Mouse (Mus musculus) limb, embryonic 12.5 days (tissue): ENCODE results near the gene Dusp16. TPM values are rescaled to one million over a fixed set of nuclear protein-coding genes. Genes with fewer than 3 reads are reported as not detected.

Experiments used
- ATAC-seq: fragments of 200-750 bp; cut with Nextera tagmentation; 2 replicates; pipeline ENCODE4 v1.8.0; 2017; ENCODE audit warnings: low read depth, moderate TSS enrichment; ENCODE audit not compliant: insufficient number of reproducible peaks, insufficient read depth, low FRiP score, low TSS enrichment
- H3K27ac ChIP-seq: fragments of 300-500 bp; sonication (generic); 2 replicates; pipeline ENCODE4 v1.5.1; 2016; ENCODE audit warnings: mild to moderate bottlenecking, moderate library complexity
- H3K27me3 ChIP-seq: fragments of 300-500 bp; sonication (generic); 2 replicates; pipeline ENCODE4 v1.6.1; 2016; ENCODE audit warnings: mild to moderate bottlenecking, moderate library complexity
- H3K36me3 ChIP-seq: fragments of 300-500 bp; sonication (generic); 2 replicates; pipeline ENCODE4 v1.6.1; 2016; ENCODE audit warnings: mild to moderate bottlenecking, moderate library complexity
- H3K4me1 ChIP-seq: fragments of 300-500 bp; sonication (generic); replicated peaks from 2 replicates; pipeline ENCODE4 v1.6.1; 2016
- H3K4me2 ChIP-seq: fragments of 300-500 bp; sonication (generic); 2 replicates; pipeline ENCODE4 v1.6.1; 2016; ENCODE audit warnings: mild to moderate bottlenecking, moderate library complexity
- H3K4me3 ChIP-seq: fragments of 300-500 bp; sonication (generic); replicated peaks from 2 replicates; pipeline ENCODE4 v1.5.1; 2016; ENCODE audit warnings: mild to moderate bottlenecking
- H3K9ac ChIP-seq: fragments of 300-500 bp; sonication (generic); replicated peaks from 2 replicates; pipeline ENCODE4 v1.6.1; 2016; ENCODE audit warnings: mild to moderate bottlenecking, moderate library complexity
- H3K9me3 ChIP-seq: fragments of 300-500 bp; sonication (generic); 2 replicates; pipeline ENCODE4 v1.6.1; 2016; ENCODE audit warnings: mild to moderate bottlenecking, moderate library complexity
- whole genome bisulfite sequencing: fragments of 180-500 bp; shearing (Covaris S2); methylation state at CpG from one replicate; pipeline ENCODE4 v1.1.7; 2016; 5-methylcytosine and 5-hydroxymethylcytosine counted together
- polyA plus RNA-seq: library from polyadenylated mRNA; unstranded; fragments of >200 nt; fragmentation: Nextera tagmentation; extraction: Ambion mirVana; gene quantifications from 2 replicates; pipeline ENCODE4 v1.2.1, GENCODE M21; 2016

Dusp16 gene
- polyA plus RNA-seq, 1 experiment from 2014 or later: 14.3 TPM

- Histone ChIP-seq H3K36me3 (no peaks in the 10 kb centered on the region), H3K27ac (no peak overlapping the region), H3K9ac (no peak overlapping the region), H3K9me3 (no peaks in the 10 kb centered on the region), H3K4me3 (no peak overlapping the region), H3K27me3 (no peaks in the 10 kb centered on the region), H3K4me1 (peaks cover 12% of the 10 kb centered on the region), H3K4me2 (no peak overlapping the region)
- WGBS: 93% methylated on average over 6 of the region's 6 CpGs
- ATAC-seq: no peak
Measured at GRCm38 (mm10) chr6:134789100-134789499, 3.3 kb downstream of the Dusp16 start.

DNA sequence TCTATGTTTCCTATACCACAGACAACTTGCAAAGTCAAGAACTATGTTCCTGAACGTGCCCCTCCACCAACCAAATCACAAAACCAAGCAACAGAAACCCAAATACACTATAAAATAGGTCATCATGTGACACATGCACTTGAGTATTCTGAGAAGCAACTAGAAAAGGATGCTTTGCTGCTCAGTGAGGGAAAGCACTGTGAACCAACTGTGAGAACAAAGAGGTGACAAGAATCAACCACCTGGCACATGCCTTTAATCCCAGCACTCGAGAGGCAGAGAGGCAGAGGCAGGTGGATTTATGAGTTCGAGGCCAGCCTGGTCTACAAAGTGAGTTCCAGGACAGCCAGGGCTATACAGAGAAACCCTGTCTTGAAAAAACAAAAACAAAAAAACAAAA, 6.0 kb downstream of the Dusp16 start:
- H3K27me3 ChIP-seq: no peaks in the 10 kb centered on the region
- no peak overlapping the region for H3K4me2 ChIP-seq
- no peak overlapping the region for H3K9ac ChIP-seq
- no peaks in the 10 kb centered on the region for H3K9me3 ChIP-seq
- H3K4me1 ChIP-seq: peaks cover 12% of the 10 kb centered on the region
- H3K36me3 ChIP-seq: peaks cover 5% of the 10 kb centered on the region; the same call in 1 of the 2 replicates
- ATAC-seq: no peak
- 64% methylated on average over 3 of the region's 3 CpGs for WGBS
- H3K27ac ChIP-seq: no peak overlapping the region
- no peak overlapping the region for H3K4me3 ChIP-seq

- WGBS: 88% methylated on average over 7 of the region's 7 CpGs
- H3K27ac ChIP-seq: no peak overlapping the region
Measured at GRCm38 (mm10) chr6:134782900-134783299, 9.5 kb downstream of the Dusp16 start.

DNA sequence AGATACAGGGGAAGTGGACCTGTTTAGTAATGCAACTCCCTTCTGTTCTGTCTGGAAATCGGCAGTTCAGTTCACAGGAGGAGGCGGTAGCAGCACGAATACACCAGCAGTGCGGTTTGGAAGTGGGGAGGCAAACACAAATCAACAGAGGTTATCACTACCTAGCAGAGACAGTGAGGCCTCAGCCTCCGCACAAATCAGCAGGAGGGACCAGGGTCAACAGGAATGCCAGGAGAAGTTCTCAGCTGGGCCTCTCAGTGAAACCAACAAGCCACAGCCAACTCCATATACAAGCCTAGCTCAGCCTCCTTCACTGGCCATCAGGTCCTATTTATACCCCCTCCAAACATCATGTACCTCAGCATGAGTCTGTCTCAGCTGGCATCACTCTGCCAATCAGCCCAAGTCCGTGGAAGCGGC, 10.9 kb downstream of the Dusp16 start:
- Histone ChIP-seq H3K4me1 (no peaks in the 10 kb centered on the region), H3K36me3 (peaks cover 5% of the 10 kb centered on the region; the same call in 1 of the 2 replicates)
- WGBS: 83% methylated on average over 7 of the region's 7 CpGs

More at GRCm38 (mm10) chr6:134782900-134783299, 9.5 kb downstream of the Dusp16 start:
- Histone ChIP-seq H3K9me3 (no peaks in the 10 kb centered on the region), H3K9ac (no peak overlapping the region), H3K27me3 (no peaks in the 10 kb centered on the region), H3K36me3 (peaks cover 5% of the 10 kb centered on the region; the same call in 1 of the 2 replicates), H3K4me3 (no peak overlapping the region), H3K4me1 (no peaks in the 10 kb centered on the region), H3K4me2 (no peak overlapping the region)
- no peak for ATAC-seq

GRCm38 (mm10) chr6:134780024-134780423, 12.4 kb downstream of the Dusp16 start:
- no peak overlapping the region for H3K27ac ChIP-seq
- H3K4me1 ChIP-seq: no peaks in the 10 kb centered on the region
- no peak for ATAC-seq
- no peak overlapping the region for H3K4me2 ChIP-seq
- H3K36me3 ChIP-seq: peaks cover 5% of the 10 kb centered on the region; the same call in 1 of the 2 replicates
- 71% methylated on average over 2 of the region's 2 CpGs for WGBS
- H3K9ac ChIP-seq: no peak overlapping the region
- no peaks in the 10 kb centered on the region for H3K9me3 ChIP-seq
- H3K4me3 ChIP-seq: no peak overlapping the region
- H3K27me3 ChIP-seq: no peaks in the 10 kb centered on the region

More for the DNA sequence above, 10.9 kb downstream of the Dusp16 start:
- Histone ChIP-seq H3K9me3 (no peaks in the 10 kb centered on the region), H3K4me3 (no peak overlapping the region), H3K27me3 (no peaks in the 10 kb centered on the region), H3K27ac (no peak overlapping the region), H3K4me2 (no peak overlapping the region), H3K9ac (no peak overlapping the region)
- ATAC-seq: no peak

GRCm38 (mm10) chr6:134773961-134774360, 18.5 kb downstream of the Dusp16 start:
- ATAC-seq: no peak
- WGBS: 44% methylated on average over 3 of the region's 3 CpGs
- H3K27ac ChIP-seq: no peak overlapping the region

DNA sequence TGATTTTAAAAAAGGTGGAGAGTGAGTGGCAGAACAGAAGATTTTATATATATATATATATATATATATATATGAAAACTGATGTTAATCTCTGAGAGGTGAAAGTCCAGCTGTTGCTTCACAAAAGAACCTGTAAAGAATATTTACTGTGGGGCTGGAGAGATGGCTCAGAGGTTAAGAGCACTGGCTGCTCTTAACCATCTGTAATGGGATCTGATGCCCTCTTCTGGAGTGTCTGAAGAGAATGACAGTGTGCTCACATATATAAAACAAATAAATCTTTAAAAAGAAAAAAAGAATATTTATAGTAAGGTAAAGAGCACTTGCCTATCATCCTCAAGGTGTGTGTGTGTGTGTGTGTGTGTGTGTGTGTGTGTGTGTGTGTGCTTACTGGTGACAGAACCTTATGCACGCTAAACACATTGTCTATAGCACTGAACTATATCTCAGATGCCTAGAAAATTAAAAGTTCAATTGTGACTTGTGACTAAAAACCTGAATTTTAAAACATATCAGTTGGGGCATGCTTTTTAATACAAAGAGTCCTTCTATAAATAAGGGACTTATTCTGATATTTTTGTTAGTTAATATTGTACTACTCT, 19.0 kb downstream of the Dusp16 start:
- Histone ChIP-seq H3K27ac (no peak overlapping the region), H3K4me3 (no peak overlapping the region), H3K9ac (no peak overlapping the region), H3K4me1 (peaks cover 11% of the 10 kb centered on the region), H3K36me3 (no peaks in the 10 kb centered on the region), H3K4me2 (no peak overlapping the region), H3K9me3 (no peaks in the 10 kb centered on the region), H3K27me3 (no peaks in the 10 kb centered on the region)
- WGBS: 100% methylated on average over 1 of the region's 1 CpGs
- ATAC-seq: no peak

More at GRCm38 (mm10) chr6:134773961-134774360, 18.5 kb downstream of the Dusp16 start:
- Histone ChIP-seq H3K36me3 (no peaks in the 10 kb centered on the region), H3K27me3 (no peaks in the 10 kb centered on the region), H3K9me3 (no peaks in the 10 kb centered on the region), H3K9ac (no peak overlapping the region), H3K4me3 (no peak overlapping the region), H3K4me2 (no peak overlapping the region), H3K4me1 (peaks cover 11% of the 10 kb centered on the region)

GRCm38 (mm10) chr6:134770339-134770738, 22.1 kb downstream of the Dusp16 start:
- ATAC-seq: no peak
- no peak overlapping the region for H3K4me3 ChIP-seq
- no peaks in the 10 kb centered on the region for H3K9me3 ChIP-seq
- H3K27me3 ChIP-seq: no peaks in the 10 kb centered on the region
- H3K4me1 ChIP-seq: peaks cover 11% of the 10 kb centered on the region
- H3K4me2 ChIP-seq: no peak overlapping the region
- H3K36me3 ChIP-seq: no peaks in the 10 kb centered on the region
- no peak overlapping the region for H3K27ac ChIP-seq
- H3K9ac ChIP-seq: no peak overlapping the region

DNA sequence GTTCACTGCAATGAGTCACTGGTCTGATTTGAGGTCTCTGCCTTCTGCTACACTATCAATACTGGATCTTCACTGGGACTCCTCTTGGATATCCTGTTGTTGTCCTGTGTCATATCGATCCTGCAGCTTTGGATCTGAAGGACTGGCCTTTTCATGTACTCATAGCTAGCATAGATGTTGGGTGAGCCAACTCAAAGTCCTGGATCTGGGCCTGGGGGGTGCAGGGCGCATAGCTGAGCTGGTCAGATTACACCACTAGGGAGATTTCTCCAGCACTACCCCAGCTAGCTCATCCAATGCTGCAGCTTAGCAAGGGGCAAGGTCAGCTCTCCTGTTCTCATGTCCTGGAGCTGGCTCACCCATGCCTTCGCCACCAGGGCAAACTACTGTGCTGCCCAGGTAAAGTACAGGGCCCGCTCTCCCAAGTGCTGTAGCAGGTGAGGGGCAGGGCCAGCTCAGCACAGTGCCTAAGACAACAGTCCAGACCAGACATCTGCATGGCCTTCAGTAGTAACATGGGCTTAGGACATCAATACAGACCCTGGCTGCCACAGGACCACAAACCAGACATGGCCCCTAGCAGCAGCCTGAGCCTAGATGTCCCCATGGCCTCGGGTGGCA, 27.9 kb downstream of the Dusp16 start:
- Histone ChIP-seq H3K9me3 (no peaks in the 10 kb centered on the region), H3K4me3 (no peak overlapping the region), H3K4me2 (no peak overlapping the region), H3K27me3 (no peaks in the 10 kb centered on the region), H3K9ac (no peak overlapping the region), H3K36me3 (no peaks in the 10 kb centered on the region), H3K27ac (no peak overlapping the region), H3K4me1 (0 out of 2 replicates have a peak, but pooled peaks cover 3% of the 10 kb centered on the region)
- no peak for ATAC-seq
- WGBS: 93% methylated on average over 5 of the region's 5 CpGs

DNA sequence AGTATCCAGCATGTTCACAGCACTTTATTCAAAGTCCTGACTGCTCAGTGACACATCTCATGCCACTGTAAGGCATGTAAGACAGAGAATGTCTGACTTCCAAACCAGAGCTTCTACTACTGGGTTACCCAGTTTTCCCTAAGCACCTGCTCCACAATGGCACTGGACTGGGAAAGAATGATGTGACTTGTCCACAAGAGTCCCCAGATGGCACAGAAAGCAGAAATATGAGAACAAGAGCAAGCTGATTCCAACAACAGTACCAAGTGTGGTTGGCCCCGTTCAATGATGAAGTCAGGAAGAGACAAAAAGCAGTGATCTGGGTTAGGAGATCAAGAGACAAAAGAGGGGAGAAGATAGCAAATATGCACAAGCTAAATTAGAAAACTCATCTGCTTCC, 29.0 kb downstream of the Dusp16 start:
- ATAC-seq: no peak
- H3K4me2 ChIP-seq: no peak overlapping the region
- H3K27me3 ChIP-seq: no peaks in the 10 kb centered on the region
- WGBS: 96% methylated on average over 1 of the region's 1 CpGs
- H3K36me3 ChIP-seq: no peaks in the 10 kb centered on the region
- H3K9ac ChIP-seq: no peak overlapping the region
- H3K27ac ChIP-seq: no peak overlapping the region
- 0 out of 2 replicates have a peak, but pooled peaks cover 3% of the 10 kb centered on the region for H3K4me1 ChIP-seq
- H3K4me3 ChIP-seq: no peak overlapping the region
- no peaks in the 10 kb centered on the region for H3K9me3 ChIP-seq

DNA sequence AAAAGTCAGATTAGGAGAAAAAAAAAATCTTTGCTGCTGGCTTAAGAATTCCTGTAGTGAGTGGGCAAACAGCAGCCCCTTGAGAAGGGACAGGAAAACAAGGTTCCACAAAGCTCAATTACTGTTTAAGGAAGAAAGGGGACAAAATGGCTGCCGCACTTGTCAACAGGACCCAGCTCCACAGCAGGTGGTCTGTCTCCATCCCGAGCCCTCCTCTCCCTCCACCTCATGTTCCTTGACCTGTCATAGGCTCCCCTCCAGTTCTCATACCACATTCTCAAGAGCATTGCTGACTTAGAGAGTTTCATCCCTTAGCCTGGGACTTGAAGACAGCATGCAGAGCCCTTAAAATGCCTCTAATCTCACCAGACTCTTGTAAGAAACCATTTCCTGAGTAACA, 30.6 kb downstream of the Dusp16 start:
- 60% methylated on average over 2 of the region's 2 CpGs for whole genome bisulfite sequencing
- H3K4me3 ChIP-seq: no peak overlapping the region
- H3K36me3 ChIP-seq: no peaks in the 10 kb centered on the region
- no peak overlapping the region for H3K9ac ChIP-seq
- ATAC-seq: no peak
- H3K9me3 ChIP-seq: no peaks in the 10 kb centered on the region
- no peak overlapping the region for H3K27ac ChIP-seq
- no peak overlapping the region for H3K4me2 ChIP-seq
- H3K27me3 ChIP-seq: no peaks in the 10 kb centered on the region
- H3K4me1 ChIP-seq: 0 out of 2 replicates have a peak, but pooled peaks cover 3% of the 10 kb centered on the region
